Mouse (Mus musculus) neural tube, embryonic 12.5 days (tissue): ENCODE measurements around the gene Ech1. TPM values are rescaled to one million over a fixed set of nuclear protein-coding genes. Genes with fewer than 3 reads are reported as not detected.
A peak's percentile ranks its signal among the peaks of the same experiment; 100 is the strongest.

Experiments used
- ATAC-seq: fragments of 200-750 bp; cut with Nextera tagmentation; 2 replicates; pipeline ENCODE4 v1.8.0; 2017; ENCODE audit warnings: low read depth, mild to moderate bottlenecking, moderate TSS enrichment, moderate library complexity; ENCODE audit not compliant: low FRiP score
- H3K27ac ChIP-seq: fragments of 300-500 bp; sonication (generic); 2 replicates; pipeline ENCODE4 v1.5.1; 2016
- H3K27me3 ChIP-seq: fragments of 300-500 bp; sonication (generic); replicated peaks from 2 replicates; pipeline ENCODE4 v1.6.1; 2016; ENCODE audit warnings: mild to moderate bottlenecking
- H3K36me3 ChIP-seq: fragments of 300-500 bp; sonication (generic); 2 replicates; pipeline ENCODE4 v1.6.1; 2016; ENCODE audit warnings: mild to moderate bottlenecking
- H3K4me1 ChIP-seq: fragments of 300-500 bp; sonication (generic); 2 replicates; pipeline ENCODE4 v1.6.1; 2016
- H3K4me2 ChIP-seq: fragments of 300-500 bp; sonication (generic); replicated peaks from 2 replicates; pipeline ENCODE4 v1.6.1; 2016; ENCODE audit warnings: mild to moderate bottlenecking
- H3K4me3 ChIP-seq: fragments of 300-500 bp; sonication (generic); 2 replicates; pipeline ENCODE4 v1.5.1; 2016
- H3K9ac ChIP-seq: fragments of 300-500 bp; sonication (generic); 2 replicates; pipeline ENCODE4 v1.6.1; 2016; ENCODE audit warnings: mild to moderate bottlenecking
- H3K9me3 ChIP-seq: fragments of 300-500 bp; sonication (generic); 2 replicates; pipeline ENCODE4 v1.6.1; 2016; ENCODE audit warnings: mild to moderate bottlenecking
- WGBS: fragments of 180-500 bp; shearing (Covaris S2); methylation state at CpG from one replicate; pipeline ENCODE4 v1.1.7; 2016; 5-methylcytosine and 5-hydroxymethylcytosine counted together
- polyA plus RNA-seq: library from polyadenylated mRNA; unstranded; fragments of >200 nt; fragmentation: Nextera tagmentation; extraction: Ambion mirVana; gene quantifications from 2 replicates; pipeline ENCODE4 v1.2.1, GENCODE M21; 2016

Gene Ech1
- polyA plus RNA-seq, result 82.2 and 89.2 TPM in 2 replicates

DNA sequence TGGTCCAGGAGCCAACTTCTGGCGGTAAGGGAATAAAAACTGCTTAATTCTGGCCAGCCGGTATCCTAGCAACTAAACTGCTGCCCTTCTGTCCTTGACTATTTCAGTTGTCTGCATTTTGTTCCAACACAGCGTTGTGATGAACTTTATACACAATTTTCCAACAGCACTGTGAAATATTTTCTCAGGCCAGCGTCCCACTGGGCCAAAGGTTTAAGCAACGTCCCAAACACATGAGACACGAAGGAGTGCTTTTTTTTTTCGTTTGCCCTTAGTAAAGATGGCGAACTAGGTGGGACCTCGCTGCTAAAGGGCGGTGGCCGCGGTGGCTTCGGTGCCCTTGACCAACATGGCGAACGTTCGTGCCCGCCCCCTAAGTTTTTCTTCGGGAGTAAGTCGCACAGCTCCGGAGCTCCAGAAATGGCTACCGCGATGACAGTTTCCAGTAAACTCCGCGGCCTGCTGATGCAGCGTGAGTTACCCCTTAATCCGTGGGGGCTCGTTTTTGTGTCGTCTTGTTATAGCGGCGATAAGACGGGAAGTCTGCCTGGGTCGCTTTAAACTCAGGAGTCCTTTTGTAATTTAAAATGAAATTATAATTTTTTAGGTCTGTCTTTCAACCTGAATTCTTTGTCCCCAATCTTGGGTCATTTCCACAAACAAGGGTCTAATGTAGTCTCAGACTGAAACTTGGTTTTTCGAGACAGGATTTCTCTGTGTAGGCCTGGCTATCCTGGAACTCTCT, at the start of gene Ech1:
Gene Ech1 (plus strand): TSS at position 277 of the 745 bp plus-strand sequence.
- 3% methylated on average over 33 of the region's 33 CpGs for WGBS
- Histone ChIP-seq H3K4me2 (peak within 1 kb of the TSS; percentile 62), H3K27me3 (no peaks in the 10 kb centered on the region), H3K4me3 (peak within 1 kb of the TSS; percentile 43), H3K9me3 (no peaks in the 10 kb centered on the region), H3K4me1 (peaks cover 14% of the 10 kb centered on the region), H3K27ac (peak within 1 kb of the TSS; percentile 51; the same call in 1 of the 2 replicates), H3K9ac (peak within 1 kb of the TSS; percentile 56), H3K36me3 (peaks cover 34% of the 10 kb centered on the region)
- peak; percentile 63 for ATAC-seq

DNA sequence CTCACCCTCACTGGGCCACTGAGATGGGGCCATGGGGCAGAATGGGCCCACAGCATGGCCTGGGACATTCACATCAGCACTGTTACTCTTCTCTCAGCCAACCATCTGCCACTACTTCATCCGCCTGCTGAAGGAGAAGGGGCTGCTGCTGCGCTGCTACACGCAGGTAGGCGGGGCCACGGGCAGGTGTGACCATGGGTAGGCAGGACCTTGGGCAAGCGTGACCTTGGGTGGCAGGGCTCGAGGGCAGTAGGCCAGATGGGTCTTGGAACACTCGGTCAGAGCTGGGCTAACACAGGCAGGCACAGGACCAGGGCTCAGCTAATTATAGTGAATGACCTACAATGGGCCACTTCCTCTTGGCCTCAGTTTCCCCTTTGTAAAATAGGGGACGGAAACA, 46.2 kb upstream of the Ech1 start:
- H3K4me2 ChIP-seq, result no peak overlapping the region
- ATAC-seq, result no peak
- H3K4me1 ChIP-seq, result peaks cover 9% of the 10 kb centered on the region
- H3K9ac ChIP-seq, result no peak overlapping the region
- 88% methylated on average over 9 of the region's 9 CpGs for WGBS
- no peaks in the 10 kb centered on the region for H3K27me3 ChIP-seq
- no peak overlapping the region for H3K4me3 ChIP-seq
- peaks cover 22% of the 10 kb centered on the region for H3K36me3 ChIP-seq
- H3K27ac ChIP-seq, result no peak overlapping the region
- no peaks in the 10 kb centered on the region for H3K9me3 ChIP-seq

DNA sequence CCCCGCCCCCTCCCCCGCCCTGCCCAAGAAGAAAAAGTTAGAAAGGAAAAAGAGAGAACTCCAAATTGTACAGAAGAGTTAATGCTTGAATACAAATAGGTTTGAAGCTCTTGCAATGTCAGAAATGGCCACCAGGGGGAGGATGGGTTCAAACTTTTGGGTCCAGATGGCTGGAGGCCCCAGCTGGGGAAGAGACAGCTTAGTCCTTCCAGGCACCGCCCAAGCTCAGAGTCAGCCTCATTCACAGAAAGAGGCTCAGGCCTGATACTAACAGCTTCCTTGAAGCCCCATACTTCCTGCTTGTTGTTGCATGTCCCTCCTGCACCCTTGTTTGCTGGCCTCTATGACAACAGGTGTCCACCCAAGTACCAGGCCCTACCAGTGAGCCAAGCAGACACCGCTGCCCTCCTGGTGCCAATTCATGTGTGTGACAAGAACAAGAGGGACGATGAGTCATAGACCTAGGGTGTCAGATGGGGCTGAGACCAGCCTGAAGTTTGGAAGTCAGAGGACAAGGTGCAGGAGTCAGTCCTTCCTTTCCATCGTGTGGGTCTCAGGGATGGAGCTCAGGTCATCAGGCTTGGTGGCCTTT, 44.9 kb upstream of the Ech1 start:
- Histone ChIP-seq H3K27ac (no peak overlapping the region), H3K4me3 (no peak overlapping the region), H3K9me3 (no peaks in the 10 kb centered on the region), H3K4me2 (no peak overlapping the region), H3K4me1 (peaks cover 3% of the 10 kb centered on the region), H3K9ac (no peak overlapping the region), H3K27me3 (no peaks in the 10 kb centered on the region), H3K36me3 (peaks cover 18% of the 10 kb centered on the region)
- 0 out of 2 replicates have a peak, but pooled peaks have one; percentile 41 for ATAC-seq
- 49% methylated on average over 6 of the region's 6 CpGs for WGBS

- Histone ChIP-seq H3K9me3 (no peaks in the 10 kb centered on the region), H3K27me3 (no peaks in the 10 kb centered on the region), H3K4me2 (no peak overlapping the region), H3K27ac (no peak overlapping the region), H3K9ac (no peak overlapping the region), H3K4me3 (no peak overlapping the region), H3K36me3 (peaks cover 21% of the 10 kb centered on the region), H3K4me1 (peaks cover 3% of the 10 kb centered on the region)
- ATAC-seq, result no peak
- WGBS, result 91% methylated on average over 7 of the region's 7 CpGs
Measured at GRCm38 (mm10) chr7:28780857-28781256, 44.2 kb upstream of the Ech1 start.

GRCm38 (mm10) chr7:28781261-28781663, 43.8 kb upstream of the Ech1 start:
- H3K4me3 ChIP-seq, result no peak overlapping the region
- H3K4me1 ChIP-seq, result peaks cover 3% of the 10 kb centered on the region
- ATAC-seq, result no peak
- no peaks in the 10 kb centered on the region for H3K27me3 ChIP-seq
- no peaks in the 10 kb centered on the region for H3K9me3 ChIP-seq
- H3K27ac ChIP-seq, result no peak overlapping the region
- no peak overlapping the region for H3K9ac ChIP-seq
- no peak overlapping the region for H3K4me2 ChIP-seq
- 92% methylated on average over 8 of the region's 8 CpGs for WGBS
- H3K36me3 ChIP-seq, result peaks cover 25% of the 10 kb centered on the region

GRCm38 (mm10) chr7:28785161-28785560, 39.9 kb upstream of the Ech1 start:
- Histone ChIP-seq H3K27ac (no peak overlapping the region), H3K27me3 (no peaks in the 10 kb centered on the region), H3K4me2 (no peak overlapping the region), H3K9me3 (no peaks in the 10 kb centered on the region), H3K9ac (no peak overlapping the region), H3K36me3 (peaks cover 34% of the 10 kb centered on the region), H3K4me3 (no peak overlapping the region), H3K4me1 (peaks cover 2% of the 10 kb centered on the region)
- 71% methylated on average over 5 of the region's 5 CpGs for WGBS
- no peak for ATAC-seq

- H3K9ac ChIP-seq, result no peak overlapping the region
- 94% methylated on average over 9 of the region's 9 CpGs for whole genome bisulfite sequencing
Measured at GRCm38 (mm10) chr7:28787884-28788283, 37.1 kb upstream of the Ech1 start.

GRCm38 (mm10) chr7:28788307-28789195, 36.5 kb upstream of the Ech1 start, which contains the start of gene Rinl:
Gene Rinl, plus strand, starts transcription at chr7:28788969.
- Histone ChIP-seq H3K9me3 (no peaks in the 10 kb centered on the region), H3K4me2 (no peak within 1 kb of the TSS), H3K27me3 (no peaks in the 10 kb centered on the region), H3K36me3 (peaks cover 25% of the 10 kb centered on the region), H3K27ac (no peak within 1 kb of the TSS), H3K4me1 (no peaks in the 10 kb centered on the region), H3K9ac (no peak within 1 kb of the TSS), H3K4me3 (no peak within 1 kb of the TSS)
- 78% methylated on average over 5 of the region's 5 CpGs for WGBS
- no peak for ATAC-seq

More at GRCm38 (mm10) chr7:28787884-28788283, 37.1 kb upstream of the Ech1 start:
- no peak for ATAC-seq
- no peak overlapping the region for H3K4me3 ChIP-seq
- H3K36me3 ChIP-seq, result peaks cover 28% of the 10 kb centered on the region
- no peaks in the 10 kb centered on the region for H3K27me3 ChIP-seq
- H3K27ac ChIP-seq, result no peak overlapping the region
- no peak overlapping the region for H3K4me2 ChIP-seq
- no peaks in the 10 kb centered on the region for H3K4me1 ChIP-seq
- H3K9me3 ChIP-seq, result no peaks in the 10 kb centered on the region

- Histone ChIP-seq H3K27me3 (no peaks in the 10 kb centered on the region), H3K36me3 (peaks cover 21% of the 10 kb centered on the region), H3K9ac (no peak overlapping the region), H3K4me3 (no peak overlapping the region), H3K4me2 (no peak overlapping the region), H3K27ac (no peak overlapping the region), H3K9me3 (no peaks in the 10 kb centered on the region), H3K4me1 (no peaks in the 10 kb centered on the region)
- ATAC-seq, result no peak
- WGBS, result 81% methylated on average over 3 of the region's 3 CpGs
Measured at GRCm38 (mm10) chr7:28789235-28789634, 35.8 kb upstream of the Ech1 start.

- no peaks in the 10 kb centered on the region for H3K27me3 ChIP-seq
- no peak for ATAC-seq
- no peak overlapping the region for H3K9ac ChIP-seq
- 53% methylated on average over 8 of the region's 8 CpGs for WGBS
- H3K4me3 ChIP-seq, result no peak overlapping the region
- no peak overlapping the region for H3K27ac ChIP-seq
- H3K4me1 ChIP-seq, result no peaks in the 10 kb centered on the region
- no peaks in the 10 kb centered on the region for H3K9me3 ChIP-seq
- H3K4me2 ChIP-seq, result no peak overlapping the region
- peaks cover 21% of the 10 kb centered on the region for H3K36me3 ChIP-seq
Measured at GRCm38 (mm10) chr7:28790066-28790806, 34.8 kb upstream of the Ech1 start.

GRCm38 (mm10) chr7:28791706-28792105, 33.3 kb upstream of the Ech1 start:
- Histone ChIP-seq H3K4me3 (no peak overlapping the region), H3K9me3 (no peaks in the 10 kb centered on the region), H3K9ac (no peak overlapping the region), H3K4me2 (no peak overlapping the region), H3K27ac (no peak overlapping the region), H3K4me1 (peaks cover 4% of the 10 kb centered on the region), H3K27me3 (no peaks in the 10 kb centered on the region), H3K36me3 (peaks cover 9% of the 10 kb centered on the region; the same call in 1 of the 2 replicates)
- ATAC-seq, result no peak
